Mouse (Mus musculus): ENCODE results near the gene Arhgap8. TPM values are rescaled to one million over a fixed set of nuclear protein-coding genes. Genes with fewer than 3 reads are reported as not detected.
A peak's percentile ranks its signal among the peaks of the same experiment; 100 is the strongest.
"Not testable (repeated sequence)": the region's sequence is repeated elsewhere in the genome, so short reads cannot be mapped to it uniquely, and the experiment has no call there.

The Arhgap8 gene
- polyA plus RNA-seq, 1 experiment, result 0.06 TPM

GRCm38 (mm10) chr15:84745831-84746230 is 26.0 kb downstream of the Arhgap8 start:
- Histone ChIP-seq H3K27ac (ENCODE audit: insufficient read depth, low read length) (no peak overlapping the region), H3K4me1 (ENCODE audit: control insufficient read depth, insufficient read depth, low read length) (no peaks in the 10 kb centered on the region), H3K4me3 (ENCODE audit: insufficient read depth, low read length) (no peak overlapping the region)
- no peak for TF ChIP-seq CTCF (IDR thresholded peaks at IDR 0.05; ENCODE audit: extremely low read depth, insufficient read depth, low read length)
- no peak for TF ChIP-seq POLR2A (IDR thresholded peaks at IDR 0.05; ENCODE audit: extremely low read depth, insufficient read depth, low read length)

GRCm38 (mm10) chr15:84754987-84755386 is 35.1 kb downstream of the Arhgap8 start:
- TF ChIP-seq CTCF (IDR thresholded peaks at IDR 0.05; ENCODE audit: extremely low read depth, insufficient read depth, low read length) (peak; percentile 89), POLR2A (IDR thresholded peaks at IDR 0.05; ENCODE audit: extremely low read depth, insufficient read depth, low read length) (no peak)
- Histone ChIP-seq H3K4me1 (ENCODE audit: control insufficient read depth, insufficient read depth, low read length) (no peaks in the 10 kb centered on the region), H3K4me3 (ENCODE audit: insufficient read depth, low read length) (no peak overlapping the region), H3K27ac (ENCODE audit: insufficient read depth, low read length) (no peak overlapping the region)

- no peak overlapping the region for H3K4me3 ChIP-seq (ENCODE audit: insufficient read depth, low read length)
- TF ChIP-seq POLR2A (IDR thresholded peaks at IDR 0.05; ENCODE audit: extremely low read depth, insufficient read depth, low read length) (no peak), CTCF (IDR thresholded peaks at IDR 0.05; ENCODE audit: extremely low read depth, insufficient read depth, low read length) (no peak)
- no peaks in the 10 kb centered on the region for H3K4me1 ChIP-seq (ENCODE audit: control insufficient read depth, insufficient read depth, low read length)
- no peak overlapping the region for H3K27ac ChIP-seq (ENCODE audit: insufficient read depth, low read length)
Observed at GRCm38 (mm10) chr15:84756426-84756825, 36.6 kb downstream of the Arhgap8 start.

- TF ChIP-seq POLR2A (IDR thresholded peaks at IDR 0.05; ENCODE audit: extremely low read depth, insufficient read depth, low read length) (no peak), CTCF (IDR thresholded peaks at IDR 0.05; ENCODE audit: extremely low read depth, insufficient read depth, low read length) (peak; percentile 80)
- Histone ChIP-seq H3K4me3 (ENCODE audit: insufficient read depth, low read length) (no peak overlapping the region), H3K27ac (ENCODE audit: insufficient read depth, low read length) (no peak overlapping the region), H3K4me1 (ENCODE audit: control insufficient read depth, insufficient read depth, low read length) (no peaks in the 10 kb centered on the region)
Observed at GRCm38 (mm10) chr15:84758493-84758892, 38.6 kb downstream of the Arhgap8 start.

GRCm38 (mm10) chr15:84762712-84763422 is 43.0 kb downstream of the Arhgap8 start:
- no peak overlapping the region for H3K4me3 ChIP-seq (ENCODE audit: insufficient read depth, low read length)
- no peaks in the 10 kb centered on the region for H3K4me1 ChIP-seq (ENCODE audit: control insufficient read depth, insufficient read depth, low read length)
- no peak overlapping the region for H3K27ac ChIP-seq (ENCODE audit: insufficient read depth, low read length)
- TF ChIP-seq CTCF (IDR thresholded peaks at IDR 0.05; ENCODE audit: extremely low read depth, insufficient read depth, low read length) (no peak), POLR2A (IDR thresholded peaks at IDR 0.05; ENCODE audit: extremely low read depth, insufficient read depth, low read length) (no peak)

GRCm38 (mm10) chr15:84763423-84763812 is 43.6 kb downstream of the Arhgap8 start:
- H3K4me1 ChIP-seq (ENCODE audit: control insufficient read depth, insufficient read depth, low read length), result no peaks in the 10 kb centered on the region; the same call in 1 of the 2 replicates
- no peak overlapping the region for H3K27ac ChIP-seq (ENCODE audit: insufficient read depth, low read length)
- no peak overlapping the region for H3K4me3 ChIP-seq (ENCODE audit: insufficient read depth, low read length)
- TF ChIP-seq CTCF (IDR thresholded peaks at IDR 0.05; ENCODE audit: extremely low read depth, insufficient read depth, low read length) (0 out of 2 replicates have a peak, but pooled peaks have one; percentile 9), POLR2A (IDR thresholded peaks at IDR 0.05; ENCODE audit: extremely low read depth, insufficient read depth, low read length) (no peak)

GRCm38 (mm10) chr15:84766621-84767020 is 46.8 kb downstream of the Arhgap8 start:
- no peak for TF ChIP-seq POLR2A (IDR thresholded peaks at IDR 0.05; ENCODE audit: extremely low read depth, insufficient read depth, low read length)
- no peak for TF ChIP-seq CTCF (IDR thresholded peaks at IDR 0.05; ENCODE audit: extremely low read depth, insufficient read depth, low read length)
- H3K4me3 ChIP-seq (ENCODE audit: insufficient read depth, low read length), result no peak overlapping the region

GRCm38 (mm10) chr15:84768531-84768930 is 48.7 kb downstream of the Arhgap8 start:
- not testable (repeated sequence) for H3K4me3 ChIP-seq (ENCODE audit: insufficient read depth, low read length); H3K4me1 ChIP-seq (ENCODE audit: control insufficient read depth, insufficient read depth, low read length); H3K27ac ChIP-seq (ENCODE audit: insufficient read depth, low read length)

More at GRCm38 (mm10) chr15:84766621-84767020, 46.8 kb downstream of the Arhgap8 start:
- Histone ChIP-seq H3K4me1 (ENCODE audit: control insufficient read depth, insufficient read depth, low read length) (no peaks in the 10 kb centered on the region; the same call in 1 of the 2 replicates), H3K27ac (ENCODE audit: insufficient read depth, low read length) (no peak overlapping the region)

GRCm38 (mm10) chr15:84769641-84770341 is 49.9 kb downstream of the Arhgap8 start:
- TF ChIP-seq CTCF (IDR thresholded peaks at IDR 0.05; ENCODE audit: extremely low read depth, insufficient read depth, low read length) (no peak), POLR2A (IDR thresholded peaks at IDR 0.05; ENCODE audit: extremely low read depth, insufficient read depth, low read length) (no peak)
- Histone ChIP-seq H3K4me3 (ENCODE audit: insufficient read depth, low read length) (no peak overlapping the region), H3K4me1 (ENCODE audit: control insufficient read depth, insufficient read depth, low read length) (no peaks in the 10 kb centered on the region; the same call in 1 of the 2 replicates), H3K27ac (ENCODE audit: insufficient read depth, low read length) (no peak overlapping the region)

Measured in cortical plate, adult 2 months (tissue).